Mouse (Mus musculus): Measurements from ENCODE around the gene Gas7.

The Gas7 gene

GRCm38 (mm10) chr11:67715382-67715781 is 260.1 kb downstream of the Gas7 start:
- DNase-seq (ENCODE audit: low read depth, low spot score) = no peak

GRCm38 (mm10) chr11:67721485-67721884 is 266.2 kb downstream of the Gas7 start:
- no peak for DNase-seq (ENCODE audit: low read depth, low spot score)

- no peak for DNase-seq (ENCODE audit: low read depth, low spot score)
Observed at GRCm38 (mm10) chr11:67722399-67723156, 267.3 kb downstream of the Gas7 start.

- DNase-seq (ENCODE audit: low read depth, low spot score) = no peak
Observed at GRCm38 (mm10) chr11:67723231-67724013, 268.2 kb downstream of the Gas7 start.

DNA sequence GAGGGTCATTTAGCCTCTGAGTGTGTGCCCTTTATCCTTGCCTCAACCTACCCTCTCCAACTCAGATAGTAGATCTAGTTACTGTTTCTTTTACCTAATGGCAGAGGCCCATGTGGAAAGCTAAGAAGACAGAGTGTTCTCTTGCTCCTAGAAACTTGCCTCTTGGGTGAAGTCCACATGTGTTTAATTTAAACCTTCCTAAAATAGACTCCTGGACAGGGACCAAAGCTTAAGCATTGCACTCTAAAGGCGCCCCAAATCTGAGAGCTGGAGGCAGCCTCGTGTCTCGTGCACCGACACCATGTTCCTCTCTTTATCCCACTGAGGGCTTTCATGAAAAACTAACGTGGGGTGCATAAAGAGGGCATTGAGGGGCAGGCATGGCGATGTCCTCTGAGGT is 271.9 kb downstream of the Gas7 start:
- no peak for DNase-seq (ENCODE audit: low read depth, low spot score)

DNA sequence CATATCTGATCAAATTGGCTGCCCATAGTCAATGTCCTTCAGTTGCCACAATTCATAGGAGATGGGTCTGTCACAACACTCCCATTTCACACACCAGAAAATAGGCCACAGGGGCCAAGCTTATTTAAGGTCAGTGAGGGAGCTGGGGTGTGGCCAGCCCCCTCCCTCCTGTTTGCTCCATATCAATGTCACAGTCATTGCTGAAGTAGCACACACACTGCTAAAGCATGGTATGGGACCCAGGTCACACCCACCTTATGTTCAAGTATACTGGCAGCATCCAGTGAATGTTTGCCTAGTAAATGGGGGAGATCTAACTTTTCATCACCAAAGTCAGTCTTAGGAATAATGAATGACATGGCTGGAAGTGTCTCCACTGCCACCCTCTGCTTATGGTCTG is 273.5 kb downstream of the Gas7 start:
- no peak for DNase-seq (ENCODE audit: low read depth, low spot score)

DNA sequence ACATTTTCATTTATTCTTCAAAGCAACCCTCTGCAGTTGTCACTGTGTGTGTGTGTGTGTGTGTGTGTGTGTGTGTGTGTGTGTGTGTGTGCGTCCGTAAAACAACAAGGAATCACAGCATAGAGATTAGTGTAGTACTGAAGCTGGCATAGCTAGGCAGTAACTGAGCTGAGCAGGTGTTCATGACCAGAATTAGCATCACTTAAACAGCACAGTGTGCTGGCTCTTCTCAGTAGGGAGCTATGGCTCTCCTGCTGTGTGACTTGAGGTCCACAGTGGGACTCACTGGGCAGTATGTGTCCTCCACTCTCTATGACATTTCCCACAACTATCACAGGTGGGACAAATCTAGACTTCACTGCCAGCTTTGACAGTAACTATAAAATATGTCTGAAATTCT is 275.8 kb downstream of the Gas7 start:
- no peak for DNase-seq (ENCODE audit: low read depth, low spot score)

GRCm38 (mm10) chr11:67733726-67734125 is 278.5 kb downstream of the Gas7 start:
- no peak for DNase-seq (ENCODE audit: low read depth, low spot score)

DNA sequence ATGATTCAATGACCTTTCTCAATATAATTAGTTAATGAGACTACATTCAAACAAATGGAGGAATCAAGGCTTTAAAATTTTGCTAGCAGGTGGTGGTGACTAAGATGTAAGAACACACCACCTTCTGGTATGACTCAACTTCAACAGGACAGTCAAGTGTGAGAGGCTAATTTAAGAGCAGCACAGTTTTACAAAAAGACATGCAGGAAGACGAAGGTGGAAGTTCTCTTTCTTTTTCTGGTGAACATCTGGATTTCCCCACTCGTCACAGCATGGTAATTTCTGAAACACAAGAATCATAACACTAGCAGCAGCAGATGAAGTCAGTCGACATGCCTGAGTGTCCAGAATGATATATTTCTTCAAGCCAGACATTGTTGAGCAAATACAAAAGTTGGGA is 279.4 kb downstream of the Gas7 start:
- DNase-seq (ENCODE audit: low read depth, low spot score) = no peak

- DNase-seq (ENCODE audit: low read depth, low spot score) = no peak
Observed at GRCm38 (mm10) chr11:67738345-67738744, 283.1 kb downstream of the Gas7 start.

All from retina, postnatal 7 days (tissue).